Mouse (Mus musculus): ENCODE measurements around the gene Fancd2os. TPM values are rescaled to one million over a fixed set of nuclear protein-coding genes. Genes with fewer than 3 reads are reported as not detected.

Gene Fancd2os
- polyA plus RNA-seq, 1 experiment from 2014 or later, result not detected

DNA sequence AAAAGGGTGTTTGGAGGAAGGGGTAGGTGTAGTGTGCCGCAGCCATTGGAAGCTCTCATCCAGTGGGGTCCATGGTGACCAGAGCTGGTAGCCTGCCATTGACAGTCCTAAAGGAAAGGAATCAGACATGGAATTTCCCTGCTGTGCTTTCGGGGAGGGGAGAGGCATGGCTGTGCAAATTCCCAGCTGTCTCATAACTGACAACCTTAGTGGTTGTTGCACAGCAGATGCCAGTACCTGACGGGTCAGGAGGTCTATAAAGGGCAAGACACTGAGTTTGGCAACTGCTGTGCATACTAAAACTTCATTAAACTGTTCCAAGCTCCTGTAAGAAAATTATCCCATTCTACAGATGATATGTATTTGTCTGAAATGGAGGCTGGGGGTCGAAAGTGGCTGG, 2.6 kb downstream of the Fancd2os start:
- H3K4me1 ChIP-seq (ENCODE audit: control insufficient read depth, insufficient read depth, low read length), result no peaks in the 10 kb centered on the region
- H3K27me3 ChIP-seq (ENCODE audit: control insufficient read depth, insufficient read depth, low read length), result no peaks in the 10 kb centered on the region
- WGBS, result 88% methylated on average over 4 of the region's 4 CpGs
- no peaks in the 10 kb centered on the region for H3K36me3 ChIP-seq (ENCODE audit: control insufficient read depth, insufficient read depth, low read length)
- H3K4me3 ChIP-seq (ENCODE audit: low read depth, low read length), result no peak overlapping the region
- no peak for ATAC-seq (ENCODE audit: low read depth)
- H3K9me3 ChIP-seq (ENCODE audit: control insufficient read depth, low read length), result no peaks in the 10 kb centered on the region
- no peak overlapping the region for H3K9ac ChIP-seq (replicated peaks; ENCODE audit: low read depth, low read length)
- no peak overlapping the region for H3K27ac ChIP-seq (ENCODE audit: low read depth, low read length)
- H3K4me2 ChIP-seq (ENCODE audit: low read depth, low read length), result no peak overlapping the region

- no peak for ATAC-seq (ENCODE audit: low read depth)
- WGBS, result 96% methylated on average over 2 of the region's 2 CpGs
Observed at GRCm38 (mm10) chr6:113592637-113593036, 7.9 kb downstream of the Fancd2os start.

DNA sequence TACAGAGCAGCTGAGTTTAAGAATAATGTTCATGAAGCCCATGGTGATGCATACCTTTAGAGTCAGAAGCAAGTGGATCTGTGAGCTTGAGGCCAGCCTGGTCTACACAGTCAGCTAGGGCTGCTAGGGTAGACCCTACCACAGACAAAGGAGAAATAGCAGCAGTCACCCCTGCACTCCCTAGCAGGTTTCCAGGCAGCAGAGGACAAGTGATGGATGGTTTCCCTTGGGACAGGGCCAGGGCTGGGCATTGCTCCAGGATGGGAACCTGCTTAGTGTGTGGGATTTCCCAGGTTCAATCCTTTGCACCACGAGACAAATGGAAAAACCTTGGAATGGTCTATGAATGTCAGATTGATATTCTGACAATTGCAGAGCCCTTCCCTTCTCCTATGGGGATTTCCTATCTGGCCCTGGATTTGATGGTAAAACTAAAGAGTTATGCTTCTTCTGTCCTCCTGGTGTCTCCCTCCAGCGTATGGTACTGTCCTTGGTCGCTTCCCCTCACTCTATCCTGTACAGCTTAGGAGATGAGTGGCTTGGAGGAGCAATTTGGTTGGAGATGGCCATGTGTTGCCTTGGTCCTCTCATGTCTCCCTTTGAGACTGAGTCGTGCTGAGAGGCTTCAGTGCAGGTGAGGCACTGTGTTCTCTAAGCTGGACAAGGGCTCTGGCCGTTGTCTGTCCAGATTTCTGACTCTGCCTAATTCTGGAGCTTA, 13.9 kb downstream of the Fancd2os start:
- no peak overlapping the region for H3K4me2 ChIP-seq (ENCODE audit: low read depth, low read length)
- H3K36me3 ChIP-seq (ENCODE audit: control insufficient read depth, insufficient read depth, low read length), result no peaks in the 10 kb centered on the region
- no peaks in the 10 kb centered on the region for H3K27me3 ChIP-seq (ENCODE audit: control insufficient read depth, insufficient read depth, low read length)
- no peak; the same call in 1 of the 2 replicates for ATAC-seq (ENCODE audit: low read depth)
- 74% methylated on average over 5 of the region's 5 CpGs for WGBS
- H3K9me3 ChIP-seq (ENCODE audit: control insufficient read depth, low read length), result no peaks in the 10 kb centered on the region
- H3K4me3 ChIP-seq (ENCODE audit: low read depth, low read length), result no peak overlapping the region
- H3K27ac ChIP-seq (ENCODE audit: low read depth, low read length), result no peak overlapping the region
- H3K9ac ChIP-seq (replicated peaks; ENCODE audit: low read depth, low read length), result no peak overlapping the region
- H3K4me1 ChIP-seq (ENCODE audit: control insufficient read depth, insufficient read depth, low read length), result no peaks in the 10 kb centered on the region

More at GRCm38 (mm10) chr6:113592637-113593036, 7.9 kb downstream of the Fancd2os start:
- no peak overlapping the region for H3K4me3 ChIP-seq (ENCODE audit: low read depth, low read length)
- H3K4me2 ChIP-seq (ENCODE audit: low read depth, low read length), result no peak overlapping the region
- H3K36me3 ChIP-seq (ENCODE audit: control insufficient read depth, insufficient read depth, low read length), result no peaks in the 10 kb centered on the region
- no peak overlapping the region for H3K27ac ChIP-seq (ENCODE audit: low read depth, low read length)
- no peaks in the 10 kb centered on the region for H3K27me3 ChIP-seq (ENCODE audit: control insufficient read depth, insufficient read depth, low read length)
- H3K9ac ChIP-seq (replicated peaks; ENCODE audit: low read depth, low read length), result no peak overlapping the region
- no peaks in the 10 kb centered on the region for H3K4me1 ChIP-seq (ENCODE audit: control insufficient read depth, insufficient read depth, low read length)
- no peaks in the 10 kb centered on the region for H3K9me3 ChIP-seq (ENCODE audit: control insufficient read depth, low read length)

- H3K4me1 ChIP-seq (ENCODE audit: control insufficient read depth, insufficient read depth, low read length), result no peaks in the 10 kb centered on the region
- H3K36me3 ChIP-seq (ENCODE audit: control insufficient read depth, insufficient read depth, low read length), result no peaks in the 10 kb centered on the region
- no peak overlapping the region for H3K9ac ChIP-seq (replicated peaks; ENCODE audit: low read depth, low read length)
- 92% methylated on average over 5 of the region's 5 CpGs for WGBS
- H3K27me3 ChIP-seq (ENCODE audit: control insufficient read depth, insufficient read depth, low read length), result no peaks in the 10 kb centered on the region
- ATAC-seq (ENCODE audit: low read depth), result no peak
- H3K27ac ChIP-seq (ENCODE audit: low read depth, low read length), result no peak overlapping the region
- no peaks in the 10 kb centered on the region for H3K9me3 ChIP-seq (ENCODE audit: control insufficient read depth, low read length)
- no peak overlapping the region for H3K4me2 ChIP-seq (ENCODE audit: low read depth, low read length)
- no peak overlapping the region for H3K4me3 ChIP-seq (ENCODE audit: low read depth, low read length)
Observed at GRCm38 (mm10) chr6:113585065-113585464, 15.4 kb downstream of the Fancd2os start.

DNA sequence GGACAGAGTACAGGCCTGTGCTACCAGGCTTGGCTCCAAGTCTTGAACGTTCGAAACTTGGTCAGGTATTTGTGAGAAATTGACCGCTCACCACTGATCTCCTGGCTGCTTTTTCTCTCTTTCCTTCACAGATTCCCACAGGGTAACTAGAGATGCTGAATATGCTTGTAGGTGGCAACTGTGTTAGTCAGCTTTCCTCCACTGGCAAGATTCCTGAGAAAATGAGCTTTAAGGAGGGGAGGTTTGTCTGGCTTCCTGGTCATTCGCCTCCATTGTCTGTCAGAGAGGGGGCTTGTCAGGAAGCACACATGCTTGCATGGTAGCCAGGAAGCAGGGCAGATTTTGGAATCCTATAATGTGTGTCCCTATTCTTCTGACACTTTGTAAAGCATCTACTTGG, 17.5 kb downstream of the Fancd2os start:
- 93% methylated on average over 4 of the region's 4 CpGs for WGBS
- no peak overlapping the region for H3K4me2 ChIP-seq (ENCODE audit: low read depth, low read length)
- no peak overlapping the region for H3K27ac ChIP-seq (ENCODE audit: low read depth, low read length)
- no peaks in the 10 kb centered on the region for H3K27me3 ChIP-seq (ENCODE audit: control insufficient read depth, insufficient read depth, low read length)
- H3K36me3 ChIP-seq (ENCODE audit: control insufficient read depth, insufficient read depth, low read length), result no peaks in the 10 kb centered on the region
- no peaks in the 10 kb centered on the region for H3K9me3 ChIP-seq (ENCODE audit: control insufficient read depth, low read length)
- no peak overlapping the region for H3K4me3 ChIP-seq (ENCODE audit: low read depth, low read length)
- H3K9ac ChIP-seq (replicated peaks; ENCODE audit: low read depth, low read length), result no peak overlapping the region
- ATAC-seq (ENCODE audit: low read depth), result no peak
- H3K4me1 ChIP-seq (ENCODE audit: control insufficient read depth, insufficient read depth, low read length), result no peaks in the 10 kb centered on the region

- 98% methylated on average over 3 of the region's 3 CpGs for WGBS
- ATAC-seq (ENCODE audit: low read depth), result no peak
Observed at GRCm38 (mm10) chr6:113579306-113579705, 21.2 kb downstream of the Fancd2os start.

GRCm38 (mm10) chr6:113576044-113576443, 24.5 kb downstream of the Fancd2os start:
- 98% methylated on average over 6 of the region's 6 CpGs for WGBS

More at GRCm38 (mm10) chr6:113579306-113579705, 21.2 kb downstream of the Fancd2os start:
- Histone ChIP-seq H3K36me3 (ENCODE audit: control insufficient read depth, insufficient read depth, low read length) (no peaks in the 10 kb centered on the region), H3K27ac (ENCODE audit: low read depth, low read length) (no peak overlapping the region), H3K27me3 (ENCODE audit: control insufficient read depth, insufficient read depth, low read length) (no peaks in the 10 kb centered on the region), H3K4me3 (ENCODE audit: low read depth, low read length) (no peak overlapping the region), H3K4me2 (ENCODE audit: low read depth, low read length) (no peak overlapping the region), H3K9ac (replicated peaks; ENCODE audit: low read depth, low read length) (no peak overlapping the region), H3K9me3 (ENCODE audit: control insufficient read depth, low read length) (no peaks in the 10 kb centered on the region), H3K4me1 (ENCODE audit: control insufficient read depth, insufficient read depth, low read length) (no peaks in the 10 kb centered on the region)

GRCm38 (mm10) chr6:113564557-113564956, 36.0 kb downstream of the Fancd2os start:
- no peak overlapping the region for H3K9ac ChIP-seq (replicated peaks; ENCODE audit: low read depth, low read length)
- 86% methylated on average over 1 of the region's 1 CpGs for WGBS

More at GRCm38 (mm10) chr6:113576044-113576443, 24.5 kb downstream of the Fancd2os start:
- Histone ChIP-seq H3K4me3 (ENCODE audit: low read depth, low read length) (no peak overlapping the region), H3K27ac (ENCODE audit: low read depth, low read length) (no peak overlapping the region), H3K4me2 (ENCODE audit: low read depth, low read length) (no peak overlapping the region), H3K36me3 (ENCODE audit: control insufficient read depth, insufficient read depth, low read length) (no peaks in the 10 kb centered on the region), H3K9ac (replicated peaks; ENCODE audit: low read depth, low read length) (no peak overlapping the region), H3K27me3 (ENCODE audit: control insufficient read depth, insufficient read depth, low read length) (no peaks in the 10 kb centered on the region), H3K4me1 (ENCODE audit: control insufficient read depth, insufficient read depth, low read length) (no peaks in the 10 kb centered on the region), H3K9me3 (ENCODE audit: control insufficient read depth, low read length) (no peaks in the 10 kb centered on the region)
- no peak for ATAC-seq (ENCODE audit: low read depth)

GRCm38 (mm10) chr6:113559736-113560135, 40.8 kb downstream of the Fancd2os start:
- no peak overlapping the region for H3K27ac ChIP-seq (ENCODE audit: low read depth, low read length)
- H3K9ac ChIP-seq (replicated peaks; ENCODE audit: low read depth, low read length), result no peak overlapping the region
- H3K27me3 ChIP-seq (ENCODE audit: control insufficient read depth, insufficient read depth, low read length), result no peaks in the 10 kb centered on the region
- H3K9me3 ChIP-seq (ENCODE audit: control insufficient read depth, low read length), result no peaks in the 10 kb centered on the region
- H3K4me2 ChIP-seq (ENCODE audit: low read depth, low read length), result no peak overlapping the region
- H3K4me1 ChIP-seq (ENCODE audit: control insufficient read depth, insufficient read depth, low read length), result no peaks in the 10 kb centered on the region
- WGBS, result 67% methylated on average over 6 of the region's 6 CpGs
- H3K36me3 ChIP-seq (ENCODE audit: control insufficient read depth, insufficient read depth, low read length), result no peaks in the 10 kb centered on the region
- H3K4me3 ChIP-seq (ENCODE audit: low read depth, low read length), result no peak overlapping the region
- ATAC-seq (ENCODE audit: low read depth), result no peak

More at GRCm38 (mm10) chr6:113564557-113564956, 36.0 kb downstream of the Fancd2os start:
- Histone ChIP-seq H3K27me3 (ENCODE audit: control insufficient read depth, insufficient read depth, low read length) (no peaks in the 10 kb centered on the region), H3K9me3 (ENCODE audit: control insufficient read depth, low read length) (no peaks in the 10 kb centered on the region), H3K36me3 (ENCODE audit: control insufficient read depth, insufficient read depth, low read length) (no peaks in the 10 kb centered on the region), H3K27ac (ENCODE audit: low read depth, low read length) (no peak overlapping the region), H3K4me2 (ENCODE audit: low read depth, low read length) (no peak overlapping the region), H3K4me1 (ENCODE audit: control insufficient read depth, insufficient read depth, low read length) (no peaks in the 10 kb centered on the region), H3K4me3 (ENCODE audit: low read depth, low read length) (no peak overlapping the region)
- ATAC-seq (ENCODE audit: low read depth), result no peak
